Mouse (Mus musculus): Measurements from ENCODE around the gene Nsun6.

Nsun6 gene

DNA sequence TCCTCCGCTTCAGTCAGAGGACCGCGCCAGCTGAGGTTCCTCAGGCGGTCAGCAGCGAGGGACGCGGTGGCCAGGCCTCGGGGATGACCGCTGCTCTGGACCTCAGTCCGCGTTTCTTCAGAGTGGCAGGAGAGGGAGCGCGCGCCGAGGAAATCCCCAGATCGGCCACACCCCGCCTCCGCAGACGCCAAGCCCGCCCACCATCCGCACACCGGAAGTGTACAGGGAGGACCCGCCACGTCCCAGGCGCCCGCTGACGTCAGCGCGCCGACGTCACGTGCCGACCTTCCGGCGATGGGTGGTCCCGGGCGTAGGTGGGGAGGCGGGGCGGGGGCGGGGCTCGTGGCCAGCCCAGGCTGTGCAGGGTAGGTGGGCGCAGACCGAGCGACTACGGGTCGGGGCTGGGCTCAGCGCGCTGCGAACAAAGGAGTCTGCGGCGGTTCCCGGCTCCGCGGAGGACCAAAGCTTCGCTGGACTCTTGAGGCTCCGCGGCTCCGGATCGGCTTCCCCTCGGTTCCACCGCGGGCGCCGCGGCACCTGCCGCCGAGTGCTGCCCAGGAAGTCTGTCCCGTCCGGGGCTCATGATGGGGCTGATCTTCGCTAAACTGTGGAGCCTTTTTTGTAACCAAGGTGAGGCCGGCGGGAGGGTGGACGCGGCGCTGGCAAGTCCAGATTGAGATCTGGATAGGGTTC is at the start of gene Nsun6:
TSS of gene Nsun6 (minus strand) at position 125 of the 693 bp plus-strand sequence.
- peak; percentile 93 for DNase-seq (ENCODE audit: low read depth, low spot score)

DNA sequence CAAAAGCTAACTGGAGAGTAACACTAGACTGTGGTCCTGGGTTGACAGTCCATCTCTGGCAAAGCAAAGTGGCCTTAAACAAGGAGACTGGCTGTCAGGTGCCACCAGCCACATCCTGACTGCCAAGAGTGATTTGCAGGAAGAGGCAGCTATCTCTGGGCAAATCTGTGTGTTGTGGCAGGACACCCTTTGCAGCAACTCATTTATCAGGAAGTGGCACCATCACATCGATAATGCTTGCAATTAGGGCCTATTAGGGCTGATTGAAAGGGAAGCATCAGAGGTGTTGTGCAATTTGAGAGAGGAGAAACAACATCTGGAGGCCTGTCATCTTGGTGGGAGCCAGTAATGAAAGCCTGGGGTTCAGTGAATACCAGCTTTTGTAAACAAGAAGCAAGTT is 49.5 kb upstream of the Nsun6 start:
- no peak for DNase-seq (ENCODE audit: low read depth, low spot score)

DNA sequence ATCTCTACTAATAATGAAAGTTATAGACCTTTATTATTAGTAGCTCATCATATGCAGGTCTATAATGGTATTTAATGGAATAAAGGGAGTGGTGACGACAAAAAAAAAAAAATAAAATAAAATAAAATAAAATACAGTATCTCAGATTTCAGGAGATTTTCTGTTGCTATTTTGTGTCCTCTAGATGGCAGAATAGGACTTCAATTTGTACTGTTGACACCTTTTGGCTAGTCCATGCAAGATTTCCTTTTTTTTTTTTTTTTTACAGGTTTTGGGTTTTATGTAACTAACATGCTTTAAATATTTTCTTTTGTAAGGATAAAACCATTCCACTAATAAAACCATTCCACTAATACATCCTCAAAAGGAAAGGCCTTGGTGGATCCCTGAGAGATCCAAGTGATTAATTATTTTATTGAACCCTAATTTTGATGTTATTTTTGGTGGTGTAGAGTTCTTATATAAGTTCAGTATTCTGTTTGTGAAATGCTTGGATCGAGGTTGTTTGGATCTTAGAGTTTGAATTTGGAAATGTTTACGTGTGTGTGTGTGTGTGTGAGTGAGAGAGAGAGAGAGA is 41.7 kb upstream of the Nsun6 start:
- peak; percentile 8 for DNase-seq (ENCODE audit: low read depth, low spot score)

DNA sequence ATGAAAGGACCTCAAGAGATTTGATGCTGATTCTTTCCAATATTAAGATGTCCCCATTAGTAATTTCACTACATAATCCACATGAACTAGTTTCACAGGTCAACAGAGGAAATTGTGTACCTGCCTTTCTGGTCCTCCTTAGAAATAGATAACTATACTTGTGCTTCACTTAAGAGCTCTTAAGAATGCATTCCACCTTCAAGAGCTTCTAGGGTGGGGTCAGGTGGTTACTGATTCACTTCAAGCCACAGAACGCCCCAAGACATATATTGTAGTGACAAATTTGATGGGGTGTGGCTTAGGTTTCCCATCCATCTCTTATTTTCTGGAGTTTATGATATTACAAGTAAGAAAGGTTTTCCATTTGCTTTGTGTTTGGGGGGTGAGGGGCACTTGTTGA is 32.4 kb upstream of the Nsun6 start:
- DNase-seq (ENCODE audit: low read depth, low spot score), result no peak

DNA sequence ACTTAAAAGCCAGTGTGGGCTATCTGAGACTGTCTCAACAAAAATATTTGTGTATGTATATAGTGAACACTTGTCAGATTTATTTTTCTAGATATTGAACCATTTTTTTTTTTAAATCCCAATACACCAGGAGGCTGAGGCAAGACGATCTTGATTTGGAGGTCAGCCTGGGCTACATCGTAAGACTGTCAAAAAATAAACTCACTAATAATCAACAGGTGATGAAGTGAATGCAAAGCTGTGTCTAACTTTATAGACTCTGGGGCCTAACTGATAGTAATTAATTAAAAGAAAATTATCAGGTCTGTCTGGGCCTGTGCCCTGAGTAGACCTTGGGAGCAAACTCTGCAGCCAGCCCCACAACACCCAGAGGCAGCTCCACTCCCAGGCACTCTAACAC is 28.8 kb upstream of the Nsun6 start:
- DNase-seq (ENCODE audit: low read depth, low spot score), result no peak

DNA sequence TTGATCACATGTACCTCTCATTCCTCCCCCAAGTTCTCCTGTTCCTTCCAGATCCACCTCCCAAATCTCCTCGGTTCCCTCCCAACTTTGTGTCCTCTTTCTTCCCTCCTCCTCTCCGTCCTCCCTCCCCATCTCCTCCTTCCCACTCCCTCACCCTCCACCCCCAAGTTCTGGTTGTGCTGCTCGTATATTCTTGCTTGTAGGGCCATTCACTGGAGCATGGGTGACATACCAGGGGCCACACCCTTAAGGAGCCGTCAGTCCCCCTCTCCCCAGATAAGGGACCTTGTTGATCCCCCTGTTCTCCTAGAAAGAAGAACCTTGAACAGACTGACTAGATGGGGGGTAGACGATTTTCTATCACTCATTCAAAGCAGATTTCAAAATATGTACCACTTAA is 12.2 kb upstream of the Nsun6 start:
- peak; percentile 6 for DNase-seq (ENCODE audit: low read depth, low spot score)

DNA sequence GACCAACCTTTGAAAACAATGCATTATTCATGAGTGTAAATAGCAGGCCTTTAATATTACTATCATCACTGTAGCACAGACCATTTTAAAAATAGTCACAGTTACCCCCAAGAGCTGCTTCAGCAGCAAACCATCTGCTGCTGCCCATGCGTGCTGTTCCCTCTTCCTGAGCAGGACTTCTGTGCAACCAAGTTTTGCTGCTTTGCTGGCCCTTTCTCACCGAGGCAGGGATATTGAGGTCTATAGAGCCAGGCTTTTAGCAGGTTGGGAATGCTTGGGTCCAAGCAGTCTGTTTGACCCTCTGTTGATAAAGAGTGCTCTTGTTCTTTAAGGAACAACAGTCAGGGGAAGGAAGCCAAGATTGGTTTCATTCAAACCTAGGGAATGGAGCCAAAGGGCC is 10.6 kb upstream of the Nsun6 start:
- DNase-seq (ENCODE audit: low read depth, low spot score), result no peak

DNA sequence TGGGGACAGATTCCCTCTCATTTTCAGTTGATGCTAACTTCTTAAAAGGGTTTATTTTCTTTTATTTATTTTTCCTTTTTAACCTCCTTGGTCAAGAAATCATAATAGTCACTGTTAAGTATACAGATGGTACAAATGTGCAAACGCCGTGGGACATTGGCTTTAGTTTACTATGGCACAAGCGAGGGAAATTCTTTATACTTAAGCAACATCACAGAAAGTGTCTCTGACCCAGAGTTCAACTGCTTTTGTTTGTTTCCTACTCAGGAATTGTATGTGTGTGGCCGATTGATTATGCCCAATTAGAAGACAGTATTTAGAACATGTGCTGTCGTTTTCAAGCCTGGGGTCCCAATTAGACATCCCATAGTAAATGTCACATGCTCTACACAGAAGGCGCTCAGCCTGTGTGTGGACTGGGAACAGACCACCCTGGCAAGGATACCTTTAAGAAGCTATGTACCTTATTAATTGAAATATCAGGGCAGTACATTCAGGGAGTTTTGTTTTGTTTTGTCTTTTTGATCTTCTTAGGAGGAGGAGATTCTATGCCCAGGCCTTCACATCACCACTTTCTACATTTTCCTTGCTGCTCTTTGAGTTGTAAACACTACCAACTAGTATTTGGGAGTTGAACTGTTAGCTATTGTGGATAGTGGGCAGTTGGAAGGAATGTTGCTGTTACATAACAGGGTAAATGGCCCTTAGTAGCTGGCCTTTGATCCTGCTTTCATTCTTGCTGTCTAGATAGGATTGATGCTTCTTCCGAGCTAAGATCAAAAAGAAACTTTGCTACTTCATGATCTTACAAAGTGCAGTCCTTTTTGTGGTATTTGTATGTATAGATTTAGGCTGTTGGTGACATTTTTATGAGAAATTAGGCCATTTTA is 9.8 kb upstream of the Nsun6 start:
- no peak for DNase-seq (ENCODE audit: low read depth, low spot score)

DNA sequence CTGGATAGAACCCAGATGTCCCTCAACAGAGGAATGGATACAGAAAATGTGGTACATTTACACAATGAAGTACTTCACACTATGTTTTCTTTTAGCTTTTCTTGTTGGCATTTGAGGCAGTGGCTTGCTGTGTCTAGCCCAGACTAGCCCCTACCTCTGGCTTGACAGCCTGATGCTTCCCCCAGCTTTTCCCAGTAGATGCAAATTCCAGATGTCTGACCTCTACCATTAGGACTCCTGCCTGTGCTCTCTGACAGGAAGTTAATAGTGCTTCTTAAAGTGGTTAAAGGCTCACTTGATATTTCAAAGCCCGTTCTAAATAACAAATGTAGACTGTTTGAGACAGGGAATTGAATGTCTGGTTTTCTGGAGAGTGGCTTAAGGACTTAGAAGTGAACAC is 8.9 kb upstream of the Nsun6 start:
- DNase-seq (ENCODE audit: low read depth, low spot score), result peak; percentile 25

DNA sequence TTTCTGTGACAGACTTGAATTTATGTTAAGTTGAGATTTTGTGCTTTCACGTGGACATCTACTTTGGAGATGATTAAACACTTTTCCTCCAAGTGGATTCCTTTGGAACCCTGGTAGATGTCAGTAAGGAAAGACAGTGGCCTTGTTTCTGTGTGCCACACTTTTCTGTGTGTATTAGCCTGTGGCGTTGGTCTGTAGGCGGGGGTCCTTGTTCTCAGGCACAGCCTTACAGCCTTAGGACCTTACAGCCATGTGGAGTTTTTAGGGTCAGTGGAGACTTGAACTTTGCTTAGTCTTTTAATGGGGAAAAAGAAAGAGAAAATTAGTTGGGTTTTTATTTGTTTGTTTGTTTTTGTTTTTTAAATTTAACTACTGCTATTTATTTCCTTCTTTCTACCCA is 6.0 kb upstream of the Nsun6 start:
- DNase-seq (ENCODE audit: low read depth, low spot score), result no peak

DNA sequence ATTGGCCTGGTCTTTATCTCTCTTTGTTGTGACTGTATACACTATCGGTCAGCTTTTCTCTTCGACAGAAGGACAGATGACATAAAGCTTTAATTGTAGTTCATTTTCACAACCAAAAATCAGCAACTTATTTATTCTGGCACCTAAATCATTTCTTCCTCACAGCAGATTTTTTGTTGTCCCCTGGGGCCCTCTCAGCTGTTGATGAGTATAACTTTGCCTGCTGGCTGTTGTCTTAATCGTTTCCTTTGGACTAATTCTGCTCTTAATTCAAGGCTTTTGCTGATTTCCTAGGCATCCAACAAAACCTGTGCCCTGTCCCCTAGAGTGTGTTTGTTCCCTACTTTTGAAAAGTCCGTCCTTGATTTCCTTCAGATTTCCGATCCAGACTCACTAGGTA is 3.4 kb upstream of the Nsun6 start:
- DNase-seq (ENCODE audit: low read depth, low spot score), result no peak

DNA sequence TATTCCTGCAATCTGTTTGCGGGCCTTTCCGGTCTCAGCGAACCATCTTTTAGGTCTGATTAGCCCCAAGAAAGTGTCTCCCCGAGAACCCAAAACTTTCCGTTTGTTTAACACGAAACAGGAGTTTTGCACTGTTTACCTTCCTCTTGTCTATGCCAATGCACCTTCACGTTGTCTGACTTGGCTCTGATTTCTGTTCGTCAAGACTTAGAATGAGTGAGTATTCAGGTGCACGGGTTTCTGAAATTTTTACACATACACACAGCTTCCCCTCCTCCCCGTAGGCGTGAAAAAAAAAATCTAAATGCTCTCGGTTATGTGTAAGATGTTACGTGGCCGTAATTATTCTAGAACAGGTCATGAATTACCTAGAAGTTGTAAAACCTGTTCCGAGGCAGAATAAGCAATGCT is 877 bp upstream of the Nsun6 start:
- DNase-seq (ENCODE audit: low read depth, low spot score), result no peak

DNA sequence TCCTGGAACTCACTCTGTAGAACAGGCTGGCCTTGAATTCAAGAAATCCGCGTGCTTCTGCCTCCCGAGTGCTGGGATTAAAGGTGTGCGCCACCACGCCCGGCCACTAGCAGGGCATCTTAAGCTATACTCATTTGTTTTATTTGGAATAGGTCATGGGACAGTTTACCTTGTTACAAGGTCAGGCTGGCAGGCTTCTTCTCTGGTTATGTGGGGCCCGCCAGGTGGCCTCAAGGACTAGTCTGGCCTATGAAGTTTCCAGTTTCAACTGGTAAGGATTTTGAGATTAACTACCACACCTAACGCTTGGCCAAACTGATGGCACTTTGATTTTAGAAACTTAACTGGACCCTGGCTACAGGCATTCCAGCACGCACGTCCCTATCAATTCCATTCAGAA is 373 bp downstream of the Nsun6 start:
- DNase-seq (ENCODE audit: low read depth, low spot score), result peak; percentile 76

DNA sequence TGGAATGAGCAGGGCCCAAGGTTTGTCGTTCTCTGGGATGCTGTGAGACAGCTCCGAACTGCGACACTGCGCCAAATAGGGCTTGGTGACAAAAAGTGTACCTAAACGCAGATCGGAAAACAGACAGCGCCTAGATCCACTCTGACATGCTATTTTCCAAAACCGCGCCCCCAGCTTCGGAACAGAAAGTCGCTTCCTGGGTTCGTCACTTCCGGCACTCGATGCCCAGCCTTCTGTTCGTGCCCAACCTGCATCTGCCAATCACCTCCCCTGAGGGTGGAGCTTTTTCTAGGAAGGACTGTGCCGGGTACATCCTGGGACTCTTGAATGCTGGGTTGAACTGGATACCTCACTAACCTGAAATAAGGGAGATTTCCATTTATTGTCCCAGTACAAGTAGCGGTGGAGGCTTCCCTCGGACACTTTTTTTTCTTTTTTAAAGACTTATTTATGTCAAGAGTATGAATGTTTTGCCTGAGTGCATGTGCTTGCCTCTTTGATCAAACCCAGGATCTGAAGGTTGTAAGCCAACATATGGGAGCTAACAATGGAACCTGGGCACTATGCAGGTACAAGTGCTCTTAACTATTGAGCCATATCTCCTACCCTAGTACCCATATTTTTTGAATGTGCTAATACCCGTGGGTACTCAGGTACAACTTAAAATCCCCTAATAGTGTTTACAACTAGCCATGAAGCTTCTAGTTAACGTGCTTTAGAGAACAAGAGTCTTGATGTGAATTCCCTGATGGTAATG is 5.6 kb downstream of the Nsun6 start, which contains the start of gene Arl5b:
TSS of gene Arl5b (plus strand) at position 279 of the 757 bp plus-strand sequence.
- DNase-seq (ENCODE audit: low read depth, low spot score), result peak; percentile 94

DNA sequence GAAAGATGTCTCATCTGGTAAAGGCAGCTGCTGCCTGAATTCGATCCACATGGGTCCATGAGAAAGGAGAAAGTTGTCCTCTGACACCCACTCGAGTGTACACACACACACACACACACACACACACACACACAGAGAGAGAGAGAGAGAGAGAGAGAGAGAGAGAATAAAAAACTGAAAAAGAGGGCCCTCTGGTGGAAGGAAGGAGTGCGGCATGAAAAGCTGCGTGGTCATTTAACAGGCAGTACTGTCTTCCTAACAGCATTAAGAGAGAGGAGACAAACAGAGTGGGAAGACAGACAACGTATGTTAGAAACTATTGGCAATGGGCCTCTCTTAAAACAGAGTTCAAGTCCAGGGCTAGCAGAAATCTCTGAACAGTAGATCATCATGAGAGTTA is 14.5 kb downstream of the Nsun6 start:
- peak; percentile 41 for DNase-seq (ENCODE audit: low read depth, low spot score)

DNA sequence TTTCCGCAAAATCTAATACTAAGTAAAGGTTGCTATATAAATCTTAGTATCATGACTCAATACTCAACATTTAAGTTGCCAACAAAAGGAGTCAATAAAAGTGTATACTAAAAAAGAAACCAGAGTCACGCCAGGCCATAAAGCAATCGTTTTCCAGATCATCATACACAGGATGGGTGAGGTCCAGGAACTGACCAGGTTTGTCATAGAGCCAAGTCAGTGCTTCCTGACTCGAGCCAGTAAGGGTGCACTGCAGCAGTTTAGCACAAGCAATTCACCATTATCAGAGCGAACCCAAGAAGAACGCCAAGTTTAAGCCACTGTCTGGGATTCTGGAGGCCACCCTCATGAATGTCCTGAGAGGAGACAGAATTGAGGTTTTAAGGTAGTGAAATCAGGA is 16.2 kb downstream of the Nsun6 start:
- DNase-seq (ENCODE audit: low read depth, low spot score), result no peak

DNA sequence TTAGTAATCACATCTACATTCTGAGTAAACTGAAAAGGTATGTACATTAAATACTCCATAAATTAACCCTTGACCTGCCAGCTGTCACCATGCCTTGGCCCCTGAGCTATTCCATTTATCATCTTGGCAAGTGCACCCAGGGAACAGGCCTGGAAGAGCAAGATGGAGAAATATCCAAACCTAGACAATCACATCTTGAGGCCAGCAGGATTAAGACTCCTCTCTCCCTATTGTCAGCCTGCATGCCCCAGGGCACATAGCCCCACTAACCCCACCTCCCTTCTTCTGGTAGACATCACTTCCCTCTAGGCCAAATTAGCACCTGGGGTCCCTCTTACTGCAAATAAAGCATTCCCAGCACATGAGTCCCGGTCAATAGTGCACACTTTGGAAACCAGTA is 27.1 kb downstream of the Nsun6 start:
- DNase-seq (ENCODE audit: low read depth, low spot score), result no peak

DNA sequence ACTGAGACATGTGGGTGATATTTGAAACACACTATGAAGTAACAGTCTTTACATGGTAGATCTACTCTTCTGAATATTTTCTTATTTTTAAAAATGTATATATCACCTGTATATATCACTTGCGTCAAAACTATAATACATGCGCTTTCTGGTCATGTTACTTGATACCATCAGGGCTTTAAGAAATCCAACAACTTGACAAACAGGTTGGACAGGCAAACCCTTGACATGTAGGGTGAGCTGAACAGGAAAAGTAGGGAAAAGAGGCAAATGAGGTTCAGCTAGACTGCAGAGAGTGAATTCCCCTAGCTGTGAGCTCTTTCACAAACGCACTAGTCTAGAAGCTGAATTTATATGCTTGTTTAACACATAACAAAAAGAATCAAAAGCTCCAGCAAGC is 28.1 kb downstream of the Nsun6 start:
- no peak for DNase-seq (ENCODE audit: low read depth, low spot score)

DNA sequence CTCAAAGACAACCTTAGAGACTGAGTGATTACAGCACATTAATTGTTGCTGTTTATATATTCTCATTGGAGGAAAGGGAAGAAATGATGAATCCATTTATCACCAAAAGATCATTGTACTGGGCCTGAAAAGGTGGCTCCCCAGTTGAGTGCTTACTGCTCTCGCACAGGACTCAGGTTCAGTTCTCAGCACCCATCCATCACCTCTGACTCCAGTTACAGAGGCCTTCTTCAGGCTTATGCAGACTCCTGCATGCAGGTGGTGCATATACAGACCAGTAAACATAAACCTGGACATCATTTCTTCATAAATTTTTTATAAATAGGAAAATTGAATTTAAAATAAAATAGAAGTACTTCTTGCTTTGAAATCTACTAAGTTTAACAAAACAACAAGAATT is 46.8 kb downstream of the Nsun6 start:
- no peak for DNase-seq (ENCODE audit: low read depth, low spot score)

DNA sequence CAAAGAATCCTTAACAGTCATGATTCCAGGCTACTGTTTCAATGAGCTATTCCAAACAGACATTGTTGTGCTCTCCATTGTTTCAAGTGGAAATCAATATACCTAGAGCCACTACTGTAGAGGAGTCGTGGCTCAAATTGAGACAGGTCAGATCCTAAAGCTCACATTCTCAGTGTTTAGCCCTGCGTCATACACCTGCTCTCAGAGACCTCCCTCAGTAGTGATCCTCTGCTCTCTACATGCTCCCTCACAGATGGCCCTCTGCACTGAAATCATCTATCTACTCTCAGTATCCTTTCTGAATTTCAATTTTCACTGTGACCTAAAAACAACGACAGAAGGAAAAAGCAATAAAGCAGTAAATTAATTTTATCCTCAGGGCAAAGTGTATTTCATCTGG is 47.3 kb downstream of the Nsun6 start:
- DNase-seq (ENCODE audit: low read depth, low spot score), result no peak

DNA sequence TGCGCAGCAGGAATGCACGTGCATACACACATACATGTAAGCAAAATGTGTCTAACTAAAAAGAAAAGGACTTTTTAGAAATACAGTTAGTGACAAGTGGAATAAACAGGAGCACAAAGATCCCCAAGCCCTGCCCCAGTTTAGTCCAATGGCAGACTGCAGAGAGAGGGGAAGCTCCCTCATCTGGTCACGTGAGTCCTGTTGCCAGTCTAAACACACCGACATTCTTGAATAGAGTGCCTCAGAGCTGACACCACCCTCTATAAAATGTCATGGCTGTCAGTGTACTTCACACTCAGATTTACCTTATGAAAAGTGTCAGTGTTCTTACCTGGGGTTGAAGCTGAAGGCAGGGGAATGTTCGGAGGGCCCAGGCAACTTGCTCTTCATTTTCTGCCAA is 57.0 kb downstream of the Nsun6 start:
- DNase-seq (ENCODE audit: low read depth, low spot score), result no peak

DNA sequence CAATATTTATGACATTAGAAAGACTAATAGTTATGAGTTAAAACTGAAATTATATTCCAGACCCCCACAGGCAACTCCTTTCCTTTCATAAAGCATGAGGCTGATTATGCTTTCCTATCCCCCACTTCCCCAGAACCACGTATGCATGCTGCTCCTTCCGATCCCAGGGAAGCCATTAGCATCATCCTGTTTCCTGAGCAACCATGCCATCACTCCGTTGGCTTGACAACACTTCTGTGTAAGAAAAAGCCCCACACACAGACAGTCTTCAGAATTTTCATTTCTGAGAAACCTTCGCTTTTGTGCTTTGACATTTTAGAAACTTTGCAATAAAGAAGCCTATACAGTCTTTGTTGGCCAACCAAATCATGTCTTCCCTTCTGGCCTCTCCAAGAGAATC is 58.8 kb downstream of the Nsun6 start:
- DNase-seq (ENCODE audit: low read depth, low spot score), result no peak

Measured in R1 (cell line).